Mouse (Mus musculus) erythroblast, embryonic 14.5 days (primary cell): ENCODE measurements at regions not wholly inside any gene's neighbourhood (a gene's known extent, or its start where the extent isn't known, plus 50 kb on each side); places are given as distances from the start of the nearest gene placed in this dataset.

ENCODE experiments used
- H3K27me3 ChIP-seq: 2 replicates; pipeline ENCODE4 v1.6.1; 2012; ENCODE audit warnings: inconsistent platforms; ENCODE audit not compliant: control insufficient read depth
- H3K36me3 ChIP-seq: 2 replicates; pipeline ENCODE4 v1.6.1; 2012; ENCODE audit warnings: mild to moderate bottlenecking, inconsistent platforms; ENCODE audit not compliant: control insufficient read depth
- H3K4me1 ChIP-seq: 2 replicates; pipeline ENCODE4 v1.6.1; 2012; ENCODE audit warnings: inconsistent platforms; ENCODE audit not compliant: control insufficient read depth
- H3K4me3 ChIP-seq: replicated peaks from 2 replicates; pipeline ENCODE3; 2012; ENCODE audit warnings: moderate library complexity, mild to moderate bottlenecking, inconsistent platforms
- H3K9me3 ChIP-seq: 2 replicates; pipeline ENCODE4 v1.6.1; 2012; ENCODE audit warnings: low read length, inconsistent platforms, mixed read lengths; ENCODE audit not compliant: control insufficient read depth
- GATA1 ChIP-seq: IDR thresholded peaks from 2 replicates; pipeline ENCODE4 v1.6.1; 2012; ENCODE audit warnings: low read length, inconsistent platforms, mixed read lengths
- TAL1 ChIP-seq: IDR thresholded peaks from 3 replicates; pipeline ENCODE4 v1.6.1; 2012; ENCODE audit warnings: low read length, inconsistent platforms, mixed read lengths

GRCm38 (mm10) chr4:106103750-106104635 lies 212.0 kb upstream of the Usp24 start:
- Histone ChIP-seq H3K4me1 (no peaks in the 10 kb centered on the region), H3K36me3 (no peaks in the 10 kb centered on the region), H3K9me3 (no peaks in the 10 kb centered on the region), H3K27me3 (no peaks in the 10 kb centered on the region), H3K4me3 (no peak overlapping the region)
- TF ChIP-seq TAL1 = no peak
- no peak for TF ChIP-seq GATA1

- no peak for TF ChIP-seq GATA1
- no peak for TF ChIP-seq TAL1
- H3K4me1 ChIP-seq = no peaks in the 10 kb centered on the region
- H3K36me3 ChIP-seq = no peaks in the 10 kb centered on the region
These were observed 203.0 kb upstream of the Usp24 start for GRCm38 (mm10) chr4:106112981-106113380.

GRCm38 (mm10) chr4:106113747-106114146 lies 202.3 kb upstream of the Usp24 start:
- Histone ChIP-seq H3K9me3 (no peaks in the 10 kb centered on the region), H3K36me3 (no peaks in the 10 kb centered on the region), H3K4me1 (no peaks in the 10 kb centered on the region), H3K27me3 (no peaks in the 10 kb centered on the region), H3K4me3 (no peak overlapping the region)
- no peak for TF ChIP-seq TAL1
- TF ChIP-seq GATA1 = no peak

More at GRCm38 (mm10) chr4:106112981-106113380, 203.0 kb upstream of the Usp24 start:
- no peak overlapping the region for H3K4me3 ChIP-seq
- H3K27me3 ChIP-seq = no peaks in the 10 kb centered on the region
- H3K9me3 ChIP-seq = no peaks in the 10 kb centered on the region

DNA sequence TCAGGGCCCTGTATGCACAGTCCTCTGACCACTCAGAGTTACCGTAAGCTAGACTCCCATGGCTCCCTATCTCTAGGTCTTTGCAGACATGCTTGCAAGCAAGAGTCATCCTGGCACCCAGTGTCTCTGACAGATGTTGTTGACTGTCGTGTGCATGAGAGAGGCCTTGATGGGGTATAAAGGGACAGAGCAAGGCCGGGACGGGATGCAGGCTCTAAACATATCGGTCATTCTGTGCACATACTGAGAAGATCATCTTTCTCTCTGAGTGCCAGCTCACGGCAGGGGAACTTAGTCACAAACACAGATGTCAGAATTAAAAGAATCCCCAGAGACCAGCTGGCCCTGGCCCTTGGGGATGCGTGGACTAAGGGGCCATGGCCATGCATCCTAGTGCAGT lies 199.4 kb upstream of the Usp24 start:
- Histone ChIP-seq H3K27me3 (no peaks in the 10 kb centered on the region), H3K4me1 (no peaks in the 10 kb centered on the region), H3K36me3 (no peaks in the 10 kb centered on the region), H3K4me3 (no peak overlapping the region), H3K9me3 (no peaks in the 10 kb centered on the region)
- TF ChIP-seq TAL1 (no peak), GATA1 (no peak)

GRCm38 (mm10) chr4:106121306-106121705 lies 194.7 kb upstream of the Usp24 start:
- Histone ChIP-seq H3K36me3 (no peaks in the 10 kb centered on the region), H3K27me3 (no peaks in the 10 kb centered on the region)
- no peak for TF ChIP-seq TAL1
- TF ChIP-seq GATA1 = no peak

DNA sequence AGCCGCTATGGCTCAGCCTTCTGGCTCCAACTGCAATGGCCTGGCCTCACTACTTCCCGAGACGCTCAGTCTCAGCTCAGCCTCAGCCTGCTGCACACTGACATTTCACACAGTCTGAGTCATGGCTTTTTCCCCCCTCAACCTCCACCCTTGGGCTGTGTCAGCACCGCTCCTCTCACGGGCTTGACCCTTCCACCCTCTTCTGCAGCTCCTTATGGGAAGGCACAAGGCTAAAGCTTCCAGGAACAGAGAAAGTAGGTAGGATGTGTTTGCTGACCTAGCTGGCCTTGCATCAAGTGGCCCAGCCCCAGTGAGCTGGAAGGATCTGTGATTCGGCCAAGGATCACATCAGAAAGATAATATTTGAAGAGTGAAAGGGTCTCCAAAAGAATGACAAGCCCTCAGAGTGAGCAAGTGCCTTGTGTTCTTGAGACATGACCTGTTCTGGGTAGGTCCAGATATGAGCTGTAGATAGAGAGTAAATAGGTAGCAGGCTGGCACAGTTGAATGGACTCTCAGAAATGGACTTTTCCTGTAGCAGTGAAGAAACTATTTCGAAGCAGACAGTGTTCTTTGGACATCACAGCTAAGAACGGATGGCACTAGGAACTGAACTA lies 192.9 kb upstream of the Usp24 start:
- no peaks in the 10 kb centered on the region for H3K9me3 ChIP-seq
- H3K27me3 ChIP-seq = no peaks in the 10 kb centered on the region
- no peaks in the 10 kb centered on the region for H3K4me1 ChIP-seq
- no peak for TF ChIP-seq GATA1
- TF ChIP-seq TAL1 = no peak
- H3K36me3 ChIP-seq = no peaks in the 10 kb centered on the region
- H3K4me3 ChIP-seq = no peak overlapping the region

More at GRCm38 (mm10) chr4:106121306-106121705, 194.7 kb upstream of the Usp24 start:
- Histone ChIP-seq H3K9me3 (no peaks in the 10 kb centered on the region), H3K4me3 (no peak overlapping the region), H3K4me1 (no peaks in the 10 kb centered on the region)

- H3K9me3 ChIP-seq = no peaks in the 10 kb centered on the region
- H3K36me3 ChIP-seq = no peaks in the 10 kb centered on the region
- H3K4me3 ChIP-seq = no peak overlapping the region
- TF ChIP-seq GATA1 = no peak
- no peak for TF ChIP-seq TAL1
- no peaks in the 10 kb centered on the region for H3K27me3 ChIP-seq
- H3K4me1 ChIP-seq = no peaks in the 10 kb centered on the region
These were observed 188.8 kb upstream of the Usp24 start for GRCm38 (mm10) chr4:106127199-106127598.

DNA sequence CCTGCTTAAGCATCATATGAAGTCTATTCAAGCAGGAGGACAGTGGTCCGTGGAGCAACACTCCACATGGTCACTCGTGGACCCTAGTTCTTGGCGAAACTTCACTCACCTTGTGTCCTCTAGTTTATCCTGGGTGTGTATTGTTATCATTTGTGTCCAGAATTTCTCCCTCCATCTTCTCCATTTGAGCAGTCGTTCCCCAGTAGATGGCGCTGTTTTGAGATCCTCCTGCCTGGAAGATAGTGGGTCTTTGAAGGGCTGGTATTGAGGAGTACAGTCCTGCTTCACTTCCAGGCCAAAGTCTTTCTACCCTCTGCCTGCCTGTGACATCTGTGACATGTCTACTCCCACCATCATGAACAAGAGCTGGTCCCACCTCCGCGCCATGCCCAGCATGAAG lies 188.4 kb upstream of the Usp24 start:
- no peaks in the 10 kb centered on the region for H3K36me3 ChIP-seq
- H3K4me1 ChIP-seq = no peaks in the 10 kb centered on the region
- no peak overlapping the region for H3K4me3 ChIP-seq
- TF ChIP-seq GATA1 (no peak), TAL1 (no peak)
- H3K27me3 ChIP-seq = no peaks in the 10 kb centered on the region
- no peaks in the 10 kb centered on the region for H3K9me3 ChIP-seq

DNA sequence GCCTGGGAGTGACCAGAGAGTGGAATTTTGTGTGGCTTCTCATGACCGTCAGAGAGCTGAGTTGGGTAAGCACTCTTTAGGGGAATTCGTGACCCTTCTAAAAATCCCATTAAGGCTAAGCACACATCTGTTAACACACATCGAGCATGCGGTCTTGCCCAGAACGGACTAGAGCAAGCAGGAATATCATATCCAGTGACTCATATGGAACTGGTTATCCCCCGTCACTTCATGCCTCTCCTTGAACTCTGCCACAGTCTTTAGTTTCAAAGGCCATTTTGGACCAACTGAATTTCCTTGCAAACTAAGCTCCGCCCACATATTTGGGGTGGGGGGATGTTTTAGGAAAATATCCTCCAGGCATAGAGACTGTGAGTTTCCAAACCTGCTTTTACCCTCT lies 186.7 kb upstream of the Usp24 start:
- TF ChIP-seq TAL1 = no peak
- no peak for TF ChIP-seq GATA1
- H3K9me3 ChIP-seq = no peaks in the 10 kb centered on the region
- H3K4me3 ChIP-seq = no peak overlapping the region

More for the DNA sequence above, 186.7 kb upstream of the Usp24 start:
- Histone ChIP-seq H3K4me1 (no peaks in the 10 kb centered on the region), H3K36me3 (no peaks in the 10 kb centered on the region), H3K27me3 (no peaks in the 10 kb centered on the region)
